Mouse (Mus musculus) lung, embryonic 14.5 days (tissue): Measurements from ENCODE around the gene Tex38. TPM values are rescaled to one million over a fixed set of nuclear protein-coding genes. Genes with fewer than 3 reads are reported as not detected.

ENCODE experiments used
- ATAC-seq: fragments of 200-750 bp; cut with Nextera tagmentation; 2 replicates; pipeline ENCODE4 v1.8.0; 2017; ENCODE audit warnings: mild to moderate bottlenecking, moderate TSS enrichment, moderate library complexity; ENCODE audit not compliant: insufficient read depth
- DNase-seq: peaks from one replicate; pipeline ENCODE4 v3.0.0-alpha.2; 2015
- H3K27ac ChIP-seq: fragments of 300-500 bp; sonication (generic); 2 replicates; pipeline ENCODE4 v1.5.1; 2014; ENCODE audit warnings: low read depth, mild to moderate bottlenecking, moderate library complexity
- H3K27me3 ChIP-seq: fragments of 300-500 bp; sonication (generic); 2 replicates; pipeline ENCODE4 v1.6.1; 2014; ENCODE audit warnings: low read length, control low read depth; ENCODE audit not compliant: insufficient read depth
- H3K36me3 ChIP-seq: fragments of 300-500 bp; sonication (generic); 2 replicates; pipeline ENCODE4 v1.6.1; 2014; ENCODE audit warnings: control low read depth; ENCODE audit not compliant: insufficient read depth
- H3K4me1 ChIP-seq: fragments of 300-500 bp; sonication (generic); 2 replicates; pipeline ENCODE4 v1.6.1; 2014; ENCODE audit warnings: antibody characterized with exemption, control low read depth; ENCODE audit not compliant: insufficient read depth
- H3K4me2 ChIP-seq: fragments of 300-500 bp; sonication (generic); 2 replicates; pipeline ENCODE4 v1.6.1; 2014; ENCODE audit warnings: mild to moderate bottlenecking
- H3K4me3 ChIP-seq: fragments of 300-500 bp; sonication (generic); 2 replicates; pipeline ENCODE4 v1.5.1; 2014; ENCODE audit warnings: low read depth, low read length
- H3K9ac ChIP-seq: fragments of 300-500 bp; sonication (generic); 2 replicates; pipeline ENCODE4 v1.6.1; 2014
- H3K9me3 ChIP-seq: fragments of 300-500 bp; sonication (generic); 2 replicates; pipeline ENCODE4 v1.6.1; 2016; ENCODE audit warnings: low read depth, low read length, control low read depth
- CTCF ChIP-seq: IDR thresholded peaks from 2 replicates; pipeline ENCODE4 v1.5.1; 2016; ENCODE audit warnings: antibody characterized with exemption, low read depth
- WGBS: fragments of 180-500 bp; shearing (Covaris S2); extraction: QIAGEN DNeasy Blood & Tissue Kit; methylation state at CpG from one replicate; pipeline ENCODE4 v1.1.7; 2014; 5-methylcytosine and 5-hydroxymethylcytosine counted together
- polyA plus RNA-seq: library from polyadenylated mRNA; unstranded; fragments of >200 nt; fragmentation: Nextera tagmentation; extraction: Ambion mirVana; gene quantifications from 2 replicates; pipeline ENCODE4 v1.2.1, GENCODE M21; 2014

The Tex38 gene
- not detected in 2 replicates for polyA plus RNA-seq

DNA sequence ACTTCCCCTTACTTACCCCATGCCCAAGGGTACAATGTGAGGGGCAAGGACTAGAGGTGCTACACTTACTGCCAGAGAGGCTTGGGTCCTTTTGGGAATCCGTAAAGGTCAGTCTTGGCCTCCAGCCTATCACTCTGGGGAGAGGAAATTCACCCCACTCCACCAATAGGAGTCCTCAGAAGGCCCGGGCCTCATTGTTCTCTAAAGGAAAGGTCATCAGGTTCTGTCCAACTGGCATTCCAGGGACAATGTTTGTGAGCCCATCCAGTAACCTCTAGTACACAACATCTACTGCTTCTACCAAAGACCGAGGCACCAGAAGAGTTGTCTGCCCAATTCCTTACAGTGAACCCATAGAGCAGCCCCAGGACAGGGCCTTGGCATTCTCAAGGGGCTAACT is at the start of gene Tex38:
Gene Tex38 (minus strand): TSS at position 101 of the 400 bp plus-strand sequence.
- Histone ChIP-seq H3K36me3 (0 out of 2 replicates have a peak, but pooled peaks cover 7% of the 10 kb centered on the region), H3K27me3 (no peaks in the 10 kb centered on the region), H3K4me1 (0 out of 2 replicates have a peak, but pooled peaks cover 3% of the 10 kb centered on the region), H3K4me2 (no peak within 1 kb of the TSS), H3K4me3 (no peak within 1 kb of the TSS), H3K9me3 (no peaks in the 10 kb centered on the region), H3K27ac (no peak within 1 kb of the TSS), H3K9ac (no peak within 1 kb of the TSS)
- 81% methylated on average over 3 of the region's 3 CpGs for WGBS
- ATAC-seq, result no peak
- no peak for DNase-seq
- no peak for TF ChIP-seq CTCF

DNA sequence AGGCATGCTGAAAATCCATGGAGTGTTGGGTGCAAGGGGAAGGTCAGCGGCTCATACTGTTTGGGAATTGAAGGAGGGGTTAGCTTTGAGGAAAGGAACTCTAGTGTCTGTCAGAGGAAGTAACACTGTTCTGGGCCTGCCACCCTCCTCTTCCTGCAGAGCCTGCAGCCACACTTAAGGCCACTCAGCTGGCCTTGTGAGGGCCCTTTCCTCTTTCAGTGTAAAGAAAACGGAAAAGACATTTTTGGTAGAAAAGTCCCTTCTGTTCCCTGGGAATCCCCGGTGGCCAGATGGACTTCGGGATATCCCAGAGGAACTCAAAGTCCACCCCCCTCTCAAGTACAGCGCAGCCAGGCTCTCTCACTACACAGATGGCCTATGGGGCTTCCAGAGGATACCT is 49.7 kb upstream of the Tex38 start:
- Histone ChIP-seq H3K36me3 (peaks cover 22% of the 10 kb centered on the region; the same call in 1 of the 2 replicates), H3K4me2 (no peak overlapping the region), H3K9ac (no peak overlapping the region), H3K4me3 (no peak overlapping the region), H3K27me3 (no peaks in the 10 kb centered on the region), H3K4me1 (peaks cover 10% of the 10 kb centered on the region; the same call in 1 of the 2 replicates), H3K9me3 (no peaks in the 10 kb centered on the region), H3K27ac (no peak overlapping the region)
- TF ChIP-seq CTCF, result no peak
- DNase-seq (no peak), ATAC-seq (no peak)
- 66% methylated on average over 5 of the region's 5 CpGs for WGBS

DNA sequence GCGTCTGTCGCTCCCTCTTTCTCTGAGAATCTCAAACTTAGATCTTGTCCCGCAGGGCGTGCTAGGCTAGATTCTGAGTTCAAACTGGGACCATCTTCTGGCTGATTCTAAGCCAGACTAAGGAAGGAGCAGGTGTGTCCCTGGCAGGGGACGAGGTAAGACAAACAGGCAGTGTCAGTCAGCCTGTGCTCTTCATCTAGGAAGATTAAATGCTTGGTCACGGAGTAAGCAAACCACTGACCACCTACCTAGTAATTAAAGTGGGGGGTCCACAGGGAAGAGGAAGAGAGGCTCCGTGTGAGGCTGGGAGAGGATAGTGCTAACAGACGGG is 47.7 kb upstream of the Tex38 start:
- H3K9ac ChIP-seq, result peak overlapping the region; percentile 71
- no peak; the same call in 1 of the 2 replicates for ATAC-seq
- peaks cover 20% of the 10 kb centered on the region; the same call in 1 of the 2 replicates for H3K36me3 ChIP-seq
- TF ChIP-seq CTCF, result no peak
- H3K4me2 ChIP-seq, result peak overlapping the region; percentile 82
- H3K4me3 ChIP-seq, result peak overlapping the region; percentile 86
- H3K4me1 ChIP-seq, result peaks cover 10% of the 10 kb centered on the region; the same call in 1 of the 2 replicates
- H3K9me3 ChIP-seq, result no peaks in the 10 kb centered on the region
- no peak overlapping the region for H3K27ac ChIP-seq
- H3K27me3 ChIP-seq, result no peaks in the 10 kb centered on the region
- WGBS, result 4% methylated on average over 8 of the region's 8 CpGs
- no peak for DNase-seq

DNA sequence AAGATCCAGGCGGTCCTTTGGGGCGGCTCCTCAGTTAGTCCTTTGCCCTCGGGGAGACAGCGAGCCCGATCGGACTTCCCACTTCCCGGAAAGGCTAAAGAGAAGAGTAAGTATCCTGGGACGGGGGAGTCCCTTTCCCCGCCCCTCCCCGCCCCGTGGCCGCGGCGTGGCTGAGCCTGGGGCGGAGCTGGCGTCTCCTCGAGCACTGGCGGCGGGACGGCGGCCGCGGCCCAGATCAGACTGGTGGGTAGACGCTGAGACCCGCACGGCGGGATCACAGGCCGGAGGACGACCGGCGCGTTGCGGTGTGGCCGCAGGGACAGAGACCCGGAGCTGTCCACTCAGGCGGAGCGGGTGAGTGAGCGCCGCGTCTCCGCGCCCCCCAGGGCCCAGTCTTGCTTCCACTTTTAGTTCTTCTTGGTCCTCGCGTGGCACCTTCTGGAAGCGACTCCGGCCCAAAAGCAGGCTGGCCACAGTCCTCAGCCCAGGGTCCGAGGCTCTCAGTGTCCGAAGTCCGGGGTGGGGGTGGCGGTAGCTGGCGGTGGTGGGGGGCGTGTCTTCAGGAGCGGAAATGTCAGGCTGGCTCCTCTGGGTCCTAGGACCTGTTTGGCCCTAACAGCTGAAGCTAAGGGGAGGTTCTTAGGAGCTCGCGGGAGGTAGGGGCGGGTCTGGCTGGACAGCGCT is 47.2 kb upstream of the Tex38 start, which contains the start of gene Mob3c:
Gene Mob3c (plus strand): TSS at position 205 of the 684 bp plus-strand sequence.
- Histone ChIP-seq H3K9me3 (no peaks in the 10 kb centered on the region), H3K27me3 (no peaks in the 10 kb centered on the region), H3K4me1 (peaks cover 10% of the 10 kb centered on the region; the same call in 1 of the 2 replicates), H3K4me2 (peak within 1 kb of the TSS; percentile 82), H3K36me3 (peaks cover 16% of the 10 kb centered on the region; the same call in 1 of the 2 replicates), H3K27ac (peak within 1 kb of the TSS; percentile 86), H3K4me3 (peak within 1 kb of the TSS; percentile 86), H3K9ac (peak within 1 kb of the TSS; percentile 71)
- DNase-seq (peak; percentile 87), ATAC-seq (peak; percentile 96)
- under 1% methylated on average over 57 of the region's 57 CpGs for WGBS
- no peak for TF ChIP-seq CTCF

DNA sequence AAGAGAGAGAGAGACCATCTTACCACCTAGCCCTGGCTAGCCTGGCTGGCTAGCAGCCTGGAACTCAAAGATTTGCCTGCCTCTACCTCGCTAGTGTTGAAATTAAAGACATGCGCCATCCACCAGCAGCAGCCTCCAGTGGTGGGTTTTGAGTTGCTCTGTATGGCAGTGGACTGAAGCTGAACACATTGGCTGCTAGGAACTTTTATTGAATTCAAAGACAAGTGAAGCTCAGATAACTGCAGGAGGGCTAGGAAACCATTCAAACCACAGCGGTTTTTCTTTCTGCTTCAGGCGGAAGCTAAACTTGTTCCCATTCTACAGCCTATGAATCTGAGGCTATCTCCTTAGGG is 46.7 kb upstream of the Tex38 start:
- DNase-seq, result no peak
- Histone ChIP-seq H3K9ac (peak overlapping the region; percentile 71), H3K4me3 (peak overlapping the region; percentile 86), H3K36me3 (peaks cover 14% of the 10 kb centered on the region; the same call in 1 of the 2 replicates), H3K4me2 (peak overlapping the region; percentile 82), H3K9me3 (no peaks in the 10 kb centered on the region), H3K4me1 (peaks cover 10% of the 10 kb centered on the region; the same call in 1 of the 2 replicates), H3K27me3 (no peaks in the 10 kb centered on the region), H3K27ac (peak overlapping the region; percentile 86; the same call in 1 of the 2 replicates)
- ATAC-seq, result 0 out of 2 replicates have a peak, but pooled peaks have one; percentile 3
- TF ChIP-seq CTCF, result no peak
- WGBS, result 6% methylated on average over 4 of the region's 4 CpGs

DNA sequence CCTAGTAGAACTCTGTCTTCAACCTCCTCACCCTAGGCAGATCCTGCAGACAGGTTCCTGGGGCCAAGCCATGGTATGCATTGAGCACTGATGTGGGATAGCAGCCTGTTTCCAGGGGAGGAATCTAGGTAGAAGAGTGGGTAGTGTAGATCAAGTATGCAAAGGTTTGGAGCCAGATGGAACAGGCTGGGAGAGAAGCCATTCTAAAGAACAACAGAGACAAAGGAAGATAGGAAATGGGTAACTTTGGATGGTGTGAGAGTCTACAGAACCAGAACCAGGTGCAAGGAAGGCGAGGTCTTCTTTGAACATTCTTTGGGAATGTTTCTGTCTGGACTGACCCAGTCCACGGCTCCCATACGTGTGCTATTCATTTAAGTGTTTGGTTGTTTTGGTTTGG is 46.2 kb upstream of the Tex38 start:
- no peak for TF ChIP-seq CTCF
- no peaks in the 10 kb centered on the region for H3K9me3 ChIP-seq
- peak overlapping the region; percentile 82 for H3K4me2 ChIP-seq
- ATAC-seq, result no peak
- H3K4me3 ChIP-seq, result peak overlapping the region; percentile 86
- no peaks in the 10 kb centered on the region for H3K27me3 ChIP-seq
- no peak overlapping the region for H3K9ac ChIP-seq
- no peak overlapping the region for H3K27ac ChIP-seq
- no peak for DNase-seq
- peaks cover 10% of the 10 kb centered on the region; the same call in 1 of the 2 replicates for H3K4me1 ChIP-seq
- WGBS, result 74% methylated on average over 3 of the region's 3 CpGs
- H3K36me3 ChIP-seq, result peaks cover 9% of the 10 kb centered on the region; the same call in 1 of the 2 replicates

DNA sequence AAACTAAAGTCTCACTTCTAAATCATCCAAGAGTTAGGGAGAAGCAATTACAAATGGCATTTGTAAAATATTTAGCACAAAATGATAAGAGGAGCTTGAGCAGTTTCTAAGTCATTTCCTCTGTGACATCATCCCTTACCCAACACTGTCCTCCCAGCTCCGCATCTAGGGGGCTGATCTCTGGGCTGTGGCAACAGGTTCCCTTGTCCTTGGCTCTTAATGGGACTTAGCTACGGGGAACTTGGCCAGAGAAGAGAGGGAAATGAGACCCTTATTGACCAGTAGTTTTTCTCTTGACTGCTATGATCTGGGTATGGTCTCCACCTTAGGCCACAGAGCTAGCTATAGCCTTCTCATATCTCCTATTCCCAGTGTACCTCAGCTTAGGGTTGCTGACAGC is 44.5 kb upstream of the Tex38 start:
- no peaks in the 10 kb centered on the region for H3K36me3 ChIP-seq
- no peak for TF ChIP-seq CTCF
- H3K4me3 ChIP-seq, result no peak overlapping the region
- H3K9me3 ChIP-seq, result no peaks in the 10 kb centered on the region
- no peak overlapping the region for H3K27ac ChIP-seq
- ATAC-seq (no peak), DNase-seq (no peak)
- no peaks in the 10 kb centered on the region for H3K27me3 ChIP-seq
- no peak overlapping the region for H3K9ac ChIP-seq
- H3K4me1 ChIP-seq, result peaks cover 10% of the 10 kb centered on the region; the same call in 1 of the 2 replicates
- WGBS, result 72% methylated on average over 2 of the region's 2 CpGs
- H3K4me2 ChIP-seq, result no peak overlapping the region
